Mouse (Mus musculus): ENCODE measurements around the gene Srpr. TPM values are rescaled to one million over a fixed set of nuclear protein-coding genes. Genes with fewer than 3 reads are reported as not detected.

Srpr gene
- polyA plus RNA-seq, 1 experiment from 2014 or later, result 84.6 TPM

GRCm38 (mm10) chr9:35170071-35170470, 29.9 kb upstream of the Srpr start:
- Histone ChIP-seq H3K36me3 (replicated peaks) (peaks cover 27% of the 10 kb centered on the region), H3K4me3 (no peak overlapping the region), H3K27me3 (replicated peaks; ENCODE audit: low read depth, poor library complexity, severe bottlenecking) (no peaks in the 10 kb centered on the region), H3K9me3 (no peaks in the 10 kb centered on the region), H3K27ac (replicated peaks) (no peak overlapping the region), H3K4me1 (peaks cover 31% of the 10 kb centered on the region)
- no peak for DNase-seq (ENCODE audit: low spot score)
- 93% methylated on average over 7 of the region's 7 CpGs for WGBS

DNA sequence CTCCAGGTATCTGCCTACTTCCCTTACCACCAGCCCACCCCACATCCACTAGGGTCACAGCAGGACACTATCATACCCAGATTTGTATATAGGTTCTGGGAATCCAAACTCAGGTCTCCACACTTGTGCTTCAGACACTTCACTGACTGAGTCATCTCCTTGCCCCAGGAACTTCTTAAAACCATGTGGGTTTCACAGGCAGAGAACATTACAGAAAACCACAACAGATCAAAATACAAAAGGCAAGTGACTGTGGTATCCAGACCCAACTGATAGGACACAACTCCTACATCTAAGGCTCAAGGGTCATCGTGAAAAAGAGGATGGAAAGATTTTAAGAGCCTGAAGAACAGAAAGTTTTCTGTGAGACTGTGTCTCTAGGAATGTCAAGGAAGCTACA, 26.6 kb upstream of the Srpr start:
- Histone ChIP-seq H3K4me3 (no peak overlapping the region), H3K27me3 (replicated peaks; ENCODE audit: low read depth, poor library complexity, severe bottlenecking) (no peaks in the 10 kb centered on the region), H3K9me3 (no peaks in the 10 kb centered on the region), H3K36me3 (replicated peaks) (peaks cover 21% of the 10 kb centered on the region), H3K27ac (replicated peaks) (no peak overlapping the region), H3K4me1 (peaks cover 16% of the 10 kb centered on the region)
- 84% methylated on average over 1 of the region's 1 CpGs for WGBS
- no peak for DNase-seq (ENCODE audit: low spot score)

DNA sequence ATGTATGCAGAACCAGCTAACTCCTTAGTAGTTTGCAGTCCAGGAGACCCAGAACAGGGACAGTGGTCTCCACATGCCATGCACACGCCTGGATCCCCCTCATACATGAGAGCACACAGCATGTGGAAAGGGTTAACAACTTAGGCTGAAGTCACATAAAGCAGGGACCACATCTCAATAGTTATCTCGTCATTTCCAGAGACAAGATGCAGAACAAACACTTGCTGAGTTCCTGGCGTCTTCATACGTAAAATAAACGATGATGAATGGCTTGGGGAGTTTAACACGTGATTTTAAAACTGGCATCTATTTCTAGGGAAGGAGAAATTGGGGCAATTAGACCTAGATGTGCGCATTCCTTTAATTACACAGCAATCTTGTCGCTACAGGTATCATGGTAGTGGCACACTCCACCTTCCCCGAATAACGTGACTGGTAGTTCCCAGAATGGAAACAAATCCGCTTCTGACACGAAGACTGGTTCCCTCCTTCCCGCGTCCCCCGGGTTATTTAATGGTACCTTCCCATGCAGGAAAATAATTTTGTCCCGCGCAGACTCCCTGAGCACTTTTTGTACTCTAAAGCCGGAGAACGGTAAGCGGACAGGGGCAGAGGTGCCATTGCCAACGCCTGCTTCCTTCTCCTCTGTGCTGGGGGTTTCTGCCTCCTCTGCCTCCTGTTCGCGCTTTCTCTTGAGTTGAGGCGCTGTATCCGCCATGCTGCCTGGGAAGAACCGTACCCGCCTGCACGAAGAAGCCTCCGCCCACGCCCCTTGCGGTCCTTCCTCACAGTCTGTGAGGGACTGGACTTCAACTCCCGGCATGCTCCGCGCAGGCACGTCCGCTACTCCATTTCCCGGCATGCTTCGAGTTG, 24.5 kb upstream of the Srpr start, which contains the start of gene Dcps:
Gene Dcps, minus strand, starts transcription at position 811 of the 873 bp plus-strand sequence.
- Histone ChIP-seq H3K27ac (replicated peaks) (peak within 1 kb of the TSS; percentile 94), H3K27me3 (replicated peaks; ENCODE audit: low read depth, poor library complexity, severe bottlenecking) (no peaks in the 10 kb centered on the region), H3K36me3 (replicated peaks) (peaks cover 6% of the 10 kb centered on the region), H3K4me1 (peaks cover 16% of the 10 kb centered on the region), H3K4me3 (peak within 1 kb of the TSS; percentile 77), H3K9me3 (no peaks in the 10 kb centered on the region)
- peak; percentile 94 for DNase-seq (ENCODE audit: low spot score)
- under 1% methylated on average over 38 of the region's 38 CpGs for whole genome bisulfite sequencing

DNA sequence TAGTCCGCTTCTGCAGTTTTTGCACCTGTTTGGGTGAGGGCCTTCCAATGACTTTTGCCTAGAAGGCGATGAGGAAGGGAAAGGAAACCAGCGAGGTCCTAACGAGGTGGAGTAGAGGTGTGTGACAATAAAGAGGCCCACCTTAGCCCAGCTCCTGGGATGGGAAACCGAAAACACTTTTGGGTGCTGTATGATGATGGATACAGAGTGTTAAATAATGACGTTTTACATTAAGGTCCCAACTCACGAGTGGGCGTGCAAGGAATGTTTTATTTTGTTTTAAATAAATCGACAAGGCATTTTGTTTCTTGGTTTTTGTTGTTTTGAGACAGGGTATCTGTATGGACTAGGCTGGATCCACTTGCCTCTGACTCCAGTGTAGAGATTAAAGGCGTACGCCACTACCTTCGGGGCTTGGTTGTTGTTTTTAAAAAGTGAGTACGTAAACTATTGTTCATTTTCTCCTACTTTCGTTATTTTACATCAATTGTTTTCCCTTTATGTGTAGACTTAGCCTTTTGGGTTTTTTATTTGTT, 23.8 kb upstream of the Srpr start:
- 53% methylated on average over 14 of the region's 14 CpGs for WGBS
- H3K36me3 ChIP-seq (replicated peaks), result no peaks in the 10 kb centered on the region
- no peaks in the 10 kb centered on the region for H3K27me3 ChIP-seq (replicated peaks; ENCODE audit: low read depth, poor library complexity, severe bottlenecking)
- peaks cover 16% of the 10 kb centered on the region for H3K4me1 ChIP-seq
- H3K27ac ChIP-seq (replicated peaks), result peak overlapping the region; percentile 94
- no peaks in the 10 kb centered on the region for H3K9me3 ChIP-seq
- DNase-seq (ENCODE audit: low spot score), result no peak
- H3K4me3 ChIP-seq, result peak overlapping the region; percentile 77

DNA sequence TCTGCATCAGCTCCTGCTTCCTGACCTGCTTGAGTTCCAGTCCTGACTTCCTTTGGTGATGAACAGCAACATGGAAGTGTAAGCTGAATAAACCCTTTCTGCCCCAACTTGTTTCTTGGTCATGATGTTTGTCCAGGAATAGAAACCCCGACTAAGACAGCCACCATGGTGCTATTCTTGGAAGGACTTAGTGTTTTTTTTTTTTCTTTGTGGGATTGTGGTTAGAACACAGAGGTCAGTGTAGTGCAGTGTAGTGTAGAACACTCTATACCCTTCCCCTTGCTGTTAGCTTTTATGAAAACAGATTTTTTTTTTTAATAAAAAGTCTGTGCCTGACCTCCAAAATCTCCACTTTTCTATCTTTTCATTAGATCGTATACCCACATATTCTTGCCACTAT, 17.1 kb upstream of the Srpr start:
- Histone ChIP-seq H3K27me3 (replicated peaks; ENCODE audit: low read depth, poor library complexity, severe bottlenecking) (no peaks in the 10 kb centered on the region), H3K4me1 (no peaks in the 10 kb centered on the region), H3K36me3 (replicated peaks) (peaks cover 15% of the 10 kb centered on the region), H3K27ac (replicated peaks) (no peak overlapping the region), H3K4me3 (no peak overlapping the region), H3K9me3 (no peaks in the 10 kb centered on the region)
- 88% methylated on average over 2 of the region's 2 CpGs for WGBS
- no peak for DNase-seq (ENCODE audit: low spot score)

- no peaks in the 10 kb centered on the region for H3K9me3 ChIP-seq
- no peaks in the 10 kb centered on the region for H3K4me1 ChIP-seq
- no peaks in the 10 kb centered on the region for H3K27me3 ChIP-seq (replicated peaks; ENCODE audit: low read depth, poor library complexity, severe bottlenecking)
- 71% methylated on average over 5 of the region's 5 CpGs for WGBS
- no peak overlapping the region for H3K4me3 ChIP-seq
- H3K27ac ChIP-seq (replicated peaks), result no peak overlapping the region
- DNase-seq (ENCODE audit: low spot score), result no peak
- peaks cover 20% of the 10 kb centered on the region for H3K36me3 ChIP-seq (replicated peaks)
These were observed 16.6 kb upstream of the Srpr start for GRCm38 (mm10) chr9:35183359-35183758.

DNA sequence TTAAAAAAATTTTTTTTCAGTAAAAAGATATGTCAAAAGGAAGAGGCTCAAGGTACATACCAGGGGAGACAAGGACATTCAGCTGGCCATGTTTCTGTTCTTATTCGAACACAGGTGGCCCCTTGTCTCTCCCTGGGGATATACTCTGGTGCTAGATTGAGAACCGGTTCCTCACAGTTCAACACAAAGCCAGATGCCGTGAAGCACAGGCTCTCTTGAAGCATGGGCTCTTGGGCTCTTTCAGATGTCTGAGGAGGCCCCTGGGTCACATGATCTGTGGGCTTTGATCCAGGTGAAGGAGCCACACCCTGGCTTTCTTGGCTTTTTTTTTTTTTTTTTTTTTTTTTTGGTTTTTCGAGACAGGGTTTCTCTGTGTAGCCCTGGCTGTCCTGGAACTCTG, 13.5 kb upstream of the Srpr start:
- Histone ChIP-seq H3K27ac (replicated peaks) (no peak overlapping the region), H3K9me3 (no peaks in the 10 kb centered on the region), H3K27me3 (replicated peaks; ENCODE audit: low read depth, poor library complexity, severe bottlenecking) (no peaks in the 10 kb centered on the region), H3K4me3 (no peak overlapping the region), H3K36me3 (replicated peaks) (peaks cover 51% of the 10 kb centered on the region), H3K4me1 (no peaks in the 10 kb centered on the region)
- 81% methylated on average over 4 of the region's 4 CpGs for WGBS
- DNase-seq (ENCODE audit: low spot score), result no peak

DNA sequence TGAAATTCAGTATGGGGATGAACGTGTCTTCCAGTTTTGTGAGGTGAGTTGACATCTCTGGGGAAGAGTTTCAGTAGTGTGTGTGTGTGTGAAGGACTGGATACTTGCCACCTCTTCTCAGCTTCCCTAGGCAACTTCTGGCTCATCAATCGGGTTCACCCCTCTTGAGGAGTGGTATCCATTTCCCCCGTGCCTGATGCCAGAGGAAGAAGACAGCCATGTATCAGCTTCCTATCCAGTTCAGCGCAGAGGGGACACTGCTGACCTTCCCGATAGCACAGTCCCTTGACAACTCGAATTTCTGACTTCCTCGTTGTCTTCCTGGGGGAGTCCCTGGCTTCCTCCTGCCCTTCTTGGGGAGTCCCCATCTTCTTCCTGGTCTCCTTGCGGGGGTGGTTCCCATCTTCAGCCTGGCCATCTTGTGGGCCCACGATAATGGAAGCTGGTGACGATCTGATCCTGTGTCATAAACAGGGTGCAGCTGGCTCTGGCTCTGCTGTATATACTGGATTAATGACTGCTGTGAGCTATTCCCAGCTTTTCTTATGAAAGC, 12.5 kb upstream of the Srpr start:
- no peaks in the 10 kb centered on the region for H3K4me1 ChIP-seq
- no peak overlapping the region for H3K4me3 ChIP-seq
- H3K36me3 ChIP-seq (replicated peaks), result peaks cover 54% of the 10 kb centered on the region
- no peaks in the 10 kb centered on the region for H3K27me3 ChIP-seq (replicated peaks; ENCODE audit: low read depth, poor library complexity, severe bottlenecking)
- WGBS, result 89% methylated on average over 10 of the region's 10 CpGs
- no peaks in the 10 kb centered on the region for H3K9me3 ChIP-seq
- no peak overlapping the region for H3K27ac ChIP-seq (replicated peaks)
- no peak for DNase-seq (ENCODE audit: low spot score)

GRCm38 (mm10) chr9:35188700-35189099, 11.3 kb upstream of the Srpr start:
- Histone ChIP-seq H3K27ac (replicated peaks) (no peak overlapping the region), H3K4me1 (peaks cover 5% of the 10 kb centered on the region; the same call in 1 of the 2 replicates), H3K4me3 (no peak overlapping the region), H3K9me3 (no peaks in the 10 kb centered on the region), H3K27me3 (replicated peaks; ENCODE audit: low read depth, poor library complexity, severe bottlenecking) (no peaks in the 10 kb centered on the region), H3K36me3 (replicated peaks) (peaks cover 54% of the 10 kb centered on the region)
- DNase-seq (ENCODE audit: low spot score), result no peak
- 83% methylated on average over 22 of the region's 22 CpGs for WGBS

- Histone ChIP-seq H3K27ac (replicated peaks) (no peak overlapping the region; the same call in 1 of the 2 replicates), H3K4me3 (no peak overlapping the region), H3K9me3 (no peaks in the 10 kb centered on the region), H3K4me1 (peaks cover 5% of the 10 kb centered on the region; the same call in 1 of the 2 replicates), H3K27me3 (replicated peaks; ENCODE audit: low read depth, poor library complexity, severe bottlenecking) (no peaks in the 10 kb centered on the region), H3K36me3 (replicated peaks) (peaks cover 36% of the 10 kb centered on the region)
- WGBS, result 76% methylated on average over 11 of the region's 11 CpGs
- DNase-seq (ENCODE audit: low spot score), result no peak
These were observed 6.9 kb upstream of the Srpr start for GRCm38 (mm10) chr9:35192983-35193542.

DNA sequence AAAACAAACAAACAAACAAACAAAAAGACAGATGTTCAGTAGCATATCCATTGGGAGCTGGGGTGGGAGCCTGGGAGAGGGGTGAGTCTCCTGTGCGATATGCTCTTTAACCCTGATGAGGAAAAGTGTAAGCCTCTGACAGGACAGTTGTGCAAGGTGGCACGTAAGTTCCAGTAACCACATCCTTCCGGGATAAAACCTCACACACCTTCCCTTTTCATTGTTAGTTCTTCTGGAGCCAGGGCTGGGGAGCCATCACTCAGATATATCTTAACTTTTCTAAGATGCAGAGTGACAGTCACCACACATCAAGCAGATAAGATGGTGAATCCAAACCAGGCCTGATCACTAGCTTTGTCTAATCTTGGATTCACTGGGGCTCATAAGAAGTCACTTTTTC, 5.9 kb upstream of the Srpr start:
- 93% methylated on average over 3 of the region's 3 CpGs for WGBS
- Histone ChIP-seq H3K27me3 (replicated peaks; ENCODE audit: low read depth, poor library complexity, severe bottlenecking) (no peaks in the 10 kb centered on the region), H3K4me1 (peaks cover 13% of the 10 kb centered on the region), H3K9me3 (no peaks in the 10 kb centered on the region), H3K27ac (replicated peaks) (no peak overlapping the region), H3K4me3 (no peak overlapping the region), H3K36me3 (replicated peaks) (peaks cover 26% of the 10 kb centered on the region)
- DNase-seq (ENCODE audit: low spot score), result no peak

- no peaks in the 10 kb centered on the region for H3K9me3 ChIP-seq
- H3K4me1 ChIP-seq, result peaks cover 31% of the 10 kb centered on the region
- WGBS, result 91% methylated on average over 3 of the region's 3 CpGs
- H3K27me3 ChIP-seq (replicated peaks; ENCODE audit: low read depth, poor library complexity, severe bottlenecking), result no peaks in the 10 kb centered on the region
- no peaks in the 10 kb centered on the region for H3K36me3 ChIP-seq (replicated peaks)
- H3K27ac ChIP-seq (replicated peaks), result no peak overlapping the region
- DNase-seq (ENCODE audit: low spot score), result no peak
- H3K4me3 ChIP-seq, result no peak overlapping the region
These were observed 2.4 kb upstream of the Srpr start for GRCm38 (mm10) chr9:35197625-35198024.

Measured in embryonic facial prominence, embryonic 10.5 days (tissue).